Mouse (Mus musculus) thymus, postnatal 4 days (tissue): ENCODE measurements around the gene Cast.

Experiments
- DNase-seq: peaks from one replicate; pipeline ENCODE4 v3.0.0; 2021

Gene Cast

GRCm38 (mm10) chr13:74695497-74696193 lies 113.0 kb downstream of the Cast start:
- no peak for DNase-seq
